ENCODE assay signal across 22 mouse cellular contexts in genomic region chr14:96879701-96880100, GRCm38 (mm10).
DNase-seq lines count a peak whose midpoint lies in the region; ATAC-seq and TF ChIP-seq lines count a peak whose summit lies in the region.
"Had no signal": no experiment of that assay in that cellular context is flagged by ENCODE, and none has a peak within 500 bp of the region (broad histone marks: within the 10 kb centered on the region; RNA-seq: fewer than 3 reads in every experiment).

No protein-coding gene starts in this region.

- no peaks in the 10 kb centered on the region for H3K27me3 ChIP-seq in C2C12 (ENCODE audit: control insufficient read depth, insufficient read depth, insufficient read length)
- H3K27me3 ChIP-seq in forebrain, embryonic 13.5 days = no peaks in the 10 kb centered on the region
- H3K27me3 ChIP-seq: embryonic facial prominence, embryonic 13.5 days; embryonic facial prominence, embryonic 15.5 days had no signal

- ATAC-seq in forebrain, embryonic 13.5 days = no peak
- ATAC-seq: activated CD4-positive, CD25-positive, alpha-beta regulatory T cell, adult 4 months; forebrain, embryonic 14.5 days; forebrain, embryonic 16.5 days had no signal

- no peaks in the 10 kb centered on the region for H3K9me3 ChIP-seq in forebrain, embryonic 13.5 days (replicated peaks)
- H3K9me3 ChIP-seq: embryonic facial prominence, embryonic 13.5 days; embryonic facial prominence, embryonic 15.5 days had no signal

- H3K4me2 ChIP-seq in forebrain, embryonic 13.5 days = no peak overlapping the region
- H3K4me2 ChIP-seq: embryonic facial prominence, embryonic 13.5 days; embryonic facial prominence, embryonic 15.5 days had no signal

- H3K4me1 ChIP-seq in forebrain, embryonic 13.5 days = no peaks in the 10 kb centered on the region
- H3K4me1 ChIP-seq: embryonic facial prominence, embryonic 13.5 days; embryonic facial prominence, embryonic 15.5 days had no signal

- WGBS in forebrain, embryonic 13.5 days = 75% methylated on average over 3 of the region's 3 CpGs

- no peak overlapping the region for H3K27ac ChIP-seq in forebrain, embryonic 13.5 days
- H3K27ac ChIP-seq: embryonic facial prominence, embryonic 13.5 days; embryonic facial prominence, embryonic 15.5 days had no signal

- H3K79me3 ChIP-seq in C2C12 (ENCODE audit: low read depth) = no peaks in the 10 kb centered on the region

- no peak overlapping the region for H3K4me3 ChIP-seq in C2C12 (ENCODE audit: insufficient read depth, poor library complexity, severe bottlenecking)
- no peak overlapping the region for H3K4me3 ChIP-seq in forebrain, embryonic 13.5 days
- H3K4me3 ChIP-seq: embryonic facial prominence, embryonic 13.5 days; embryonic facial prominence, embryonic 15.5 days; erythroblast, embryonic 14.5 days had no signal

- no peaks in the 10 kb centered on the region for H3K36me3 ChIP-seq in C2C12 (ENCODE audit: control insufficient read depth, insufficient read depth)
- no peaks in the 10 kb centered on the region for H3K36me3 ChIP-seq in forebrain, embryonic 13.5 days (ENCODE audit: poor library complexity, severe bottlenecking)
- H3K36me3 ChIP-seq: embryonic facial prominence, embryonic 13.5 days; embryonic facial prominence, embryonic 15.5 days had no signal

- no peak for TF ChIP-seq CTCF in C2C12 (IDR thresholded peaks at IDR 0.05; ENCODE audit: control insufficient read depth, insufficient read depth, insufficient read length)

- DNase-seq in 3T3-L1 (ENCODE audit: low read depth, low spot score) = peak; percentile 21
- peak; percentile 6 for DNase-seq in NIH3T3 (ENCODE audit: low read depth)
- DNase-seq in T-cell, adult 2 months (ENCODE audit: low spot score) = no peak
- no peak for DNase-seq in cerebellum, adult 9-10 months
- DNase-seq: adrenal gland, adult 8-10 months; adrenal gland, postnatal 14 days; adrenal gland, postnatal 36 days; B cell, adult 2 months; cerebellum, adult 11-12 months; cerebellum, adult 2 months; cerebellum, adult 9-11 months; cerebellum, postnatal 14 days; cerebellum, postnatal 36 days; embryo, embryonic 11 days had no signal

- H3K9ac ChIP-seq in forebrain, embryonic 13.5 days = no peak overlapping the region
- H3K9ac ChIP-seq: embryonic facial prominence, embryonic 13.5 days; embryonic facial prominence, embryonic 15.5 days had no signal

- no peaks in the 10 kb centered on the region for H3K79me2 ChIP-seq in C2C12 (ENCODE audit: control insufficient read depth, insufficient read depth)

- H3ac ChIP-seq in C2C12 (ENCODE audit: control insufficient read depth, insufficient read length, low read depth) = no peak overlapping the region

TF ChIP-seq in C2C12, 6 proteins besides CTCF, POLR2A, EP300 and RAD21:
- TF ChIP-seq USF1 (IDR thresholded peaks at IDR 0.05; ENCODE audit: low read depth) (no peak), MAX (IDR thresholded peaks at IDR 0.05) (no peak), CEBPB (IDR thresholded peaks at IDR 0.05; ENCODE audit: low read depth) (peak; percentile 88), MYOG (IDR thresholded peaks at IDR 0.05; ENCODE audit: control insufficient read depth, extremely low read depth, insufficient read length) (no peak), FOSL1 (IDR thresholded peaks at IDR 0.05; ENCODE audit: insufficient read depth, low read length, poor library complexity, severe bottlenecking) (no peak), MYOD1 (IDR thresholded peaks at IDR 0.05; ENCODE audit: control insufficient read depth, insufficient read length, low read depth) (no peak)
TF ChIP-seq in C2C12: peak in this region for 1.

Comparison
In these comparisons a context has a peak if more than half of its experiments do, and no peak if none do; other contexts are left out.
1. DNase-seq: peak in 3T3-L1 (single experiment) and NIH3T3 (single experiment); none in T-cell, adult 2 months (single experiment) and cerebellum, adult 9-10 months (single experiment).